Mouse (Mus musculus) embryo, embryonic 11.5 days (tissue): Measurements from ENCODE around the gene Aldh1l1.

Experiments
- DNase-seq: peaks from one replicate; pipeline ENCODE4 v3.0.0-alpha.2; 2012; ENCODE audit warnings: low read depth, low spot score

Gene Aldh1l1

GRCm38 (mm10) chr6:90486176-90486921, at the start of gene Aldh1l1:
Aldh1l1 (plus strand) TSS chr6:90486427.
- DNase-seq: no peak

- DNase-seq: no peak
Measured at GRCm38 (mm10) chr6:90437041-90437440, 49.2 kb upstream of the Aldh1l1 start.

GRCm38 (mm10) chr6:90446883-90447282, 39.3 kb upstream of the Aldh1l1 start:
- DNase-seq: no peak

GRCm38 (mm10) chr6:90450179-90450578, 36.0 kb upstream of the Aldh1l1 start:
- DNase-seq: peak; percentile 57

- no peak for DNase-seq
Measured at GRCm38 (mm10) chr6:90450697-90451096, 35.5 kb upstream of the Aldh1l1 start.

GRCm38 (mm10) chr6:90451512-90451911, 34.7 kb upstream of the Aldh1l1 start:
- DNase-seq: no peak

GRCm38 (mm10) chr6:90452603-90453002, 33.6 kb upstream of the Aldh1l1 start:
- no peak for DNase-seq

GRCm38 (mm10) chr6:90453751-90454150, 32.5 kb upstream of the Aldh1l1 start:
- no peak for DNase-seq

GRCm38 (mm10) chr6:90457421-90457820, 28.8 kb upstream of the Aldh1l1 start:
- DNase-seq: no peak

GRCm38 (mm10) chr6:90461181-90461580, 25.0 kb upstream of the Aldh1l1 start:
- no peak for DNase-seq

- no peak for DNase-seq
Measured at GRCm38 (mm10) chr6:90461771-90462170, 24.5 kb upstream of the Aldh1l1 start.

- peak; percentile 52 for DNase-seq
Measured at GRCm38 (mm10) chr6:90462181-90462706, 24.0 kb upstream of the Aldh1l1 start, which contains the start of gene Klf15. Klf15 (plus strand) TSS chr6:90462576.

- no peak for DNase-seq
Measured at GRCm38 (mm10) chr6:90462841-90463227, 23.4 kb upstream of the Aldh1l1 start.

- DNase-seq: peak; percentile 40
Measured at GRCm38 (mm10) chr6:90463228-90463862, 22.9 kb upstream of the Aldh1l1 start.

GRCm38 (mm10) chr6:90463890-90464421, 22.3 kb upstream of the Aldh1l1 start:
- no peak for DNase-seq

- no peak for DNase-seq
Measured at GRCm38 (mm10) chr6:90465028-90465640, 21.1 kb upstream of the Aldh1l1 start.

- DNase-seq: no peak
Measured at GRCm38 (mm10) chr6:90466079-90466478, 20.1 kb upstream of the Aldh1l1 start.

GRCm38 (mm10) chr6:90466847-90467410, 19.3 kb upstream of the Aldh1l1 start:
- no peak for DNase-seq

- DNase-seq: no peak
Measured at GRCm38 (mm10) chr6:90468216-90468615, 18.0 kb upstream of the Aldh1l1 start.

- no peak for DNase-seq
Measured at GRCm38 (mm10) chr6:90469041-90469440, 17.2 kb upstream of the Aldh1l1 start.

- no peak for DNase-seq
Measured at GRCm38 (mm10) chr6:90470255-90470654, 16.0 kb upstream of the Aldh1l1 start.
